Mouse (Mus musculus) leukemia stem cell, adult 10-12 weeks (primary cell): ENCODE data around the gene Tysnd1. TPM values are rescaled to one million over a fixed set of nuclear protein-coding genes. Genes with fewer than 3 reads are reported as not detected.

Experiments
- polyA plus RNA-seq: library from polyadenylated mRNA; stranded (reverse); fragments of >175 nt; gene quantifications from 2 replicates; pipeline ENCODE4 v1.2.3, GENCODE M21; 2012; ENCODE audit warnings: low replicate concordance

The Tysnd1 gene
- polyA plus RNA-seq: 232 and 379 TPM in 2 replicates

GRCm38 (mm10) chr10:61694870-61695670, at the start of gene Tysnd1:
Gene Tysnd1, plus strand, starts transcription at chr10:61695514.

GRCm38 (mm10) chr10:61647790-61648736, 47.3 kb upstream of the Tysnd1 start, which contains the start of gene Ppa1:
Gene Ppa1, plus strand, starts transcription at chr10:61648552.

GRCm38 (mm10) chr10:61680015-61680913, 15.1 kb upstream of the Tysnd1 start, which contains the start of gene Sar1a:
Gene Sar1a, plus strand, starts transcription at chr10:61680299.

GRCm38 (mm10) chr10:61714771-61715461, 19.6 kb downstream of the Tysnd1 start, which contains the start of gene Aifm2:
Gene Aifm2, plus strand, starts transcription at chr10:61715263.

Other genes starting within 250 kb of the Tysnd1 start
- 130 and 157 TPM in 2 replicates for gene Eif4ebp2, start 242.9 kb upstream of the Tysnd1 start, polyA plus RNA-seq
- gene Lrrc20, start 219.7 kb upstream of the Tysnd1 start, polyA plus RNA-seq: 6.7 and 49.3 TPM in 2 replicates
- gene Npffr1, start 100.0 kb upstream of the Tysnd1 start, polyA plus RNA-seq: not detected in 2 replicates
- gene Ppa1, start 47.0 kb upstream of the Tysnd1 start, polyA plus RNA-seq: 23.6 and 37.5 TPM in 2 replicates
- 22.5 and 64.6 TPM in 2 replicates for gene Sar1a, start 15.2 kb upstream of the Tysnd1 start, polyA plus RNA-seq
- 1.2 and 3.3 TPM in 2 replicates for gene Aifm2, start 19.7 kb downstream of the Tysnd1 start, polyA plus RNA-seq
- gene H2afy2, start 88.6 kb downstream of the Tysnd1 start, polyA plus RNA-seq: not detected in 2 replicates